Mouse (Mus musculus): ENCODE data around the gene Gm9887.

DNA sequence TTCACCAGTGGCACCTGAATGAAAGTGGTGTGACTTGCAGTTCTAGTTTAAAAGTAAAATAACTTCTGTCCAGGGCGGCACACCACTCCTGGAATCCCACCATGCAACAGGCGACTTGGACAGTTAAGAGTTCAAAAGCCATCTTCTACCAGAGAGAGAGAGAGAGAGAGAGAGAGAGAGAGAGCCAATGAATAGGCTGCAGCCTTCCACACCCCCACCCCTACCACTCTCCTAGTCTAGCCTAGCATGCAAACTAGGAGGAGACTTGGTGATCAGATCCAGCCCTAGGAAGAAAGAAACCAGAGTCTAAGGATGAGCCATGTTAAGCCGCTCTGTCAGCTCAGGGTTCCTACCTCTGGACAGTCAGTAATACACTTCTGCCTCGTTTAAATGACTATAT is 9.9 kb downstream of the Gm9887 start:
- TF ChIP-seq CTCF (conservative IDR thresholded peaks at IDR 0.05; ENCODE audit: low read length) (no peak), NANOG (IDR thresholded peaks at IDR 0.05; ENCODE audit: borderline replicate concordance, low read length) (no peak)

Measured in E14TG2a.4 (cell line).